Mouse (Mus musculus) C2C12 (cell line): ENCODE measurements around the gene Gm10577. TPM values are rescaled to one million over a fixed set of nuclear protein-coding genes. Genes with fewer than 3 reads are reported as not detected.

Experiments used
- H3K27me3 ChIP-seq: one replicate; pipeline ENCODE4 v1.6.1; 2011; ENCODE audit not compliant: control insufficient read depth, insufficient read depth, insufficient read length
- H3K36me3 ChIP-seq: one replicate; pipeline ENCODE4 v1.6.1; 2011; ENCODE audit not compliant: control insufficient read depth, insufficient read depth
- H3K4me3 ChIP-seq: one replicate; pipeline ENCODE4 v1.5.1; 2011; ENCODE audit warnings: mild to moderate bottlenecking, control low read depth; ENCODE audit not compliant: poor library complexity, insufficient read depth, severe bottlenecking
- H3K79me2 ChIP-seq: one replicate; pipeline ENCODE4 v1.6.1; 2011; ENCODE audit not compliant: control insufficient read depth, insufficient read depth
- H3K79me3 ChIP-seq: one replicate; pipeline ENCODE4 v1.6.1; 2011; ENCODE audit warnings: low read depth, control low read depth
- H3ac ChIP-seq: one replicate; pipeline ENCODE3; 2011; ENCODE audit warnings: low read depth; ENCODE audit not compliant: control insufficient read depth, insufficient read length
- CEBPB ChIP-seq: IDR thresholded peaks from one replicate; pipeline ENCODE4 v1.6.1; 2011; ENCODE audit warnings: low read depth, mild to moderate bottlenecking, control low read depth, moderate library complexity
- CTCF ChIP-seq: IDR thresholded peaks from one replicate; pipeline ENCODE4 v1.5.1; 2011; ENCODE audit not compliant: control insufficient read depth, insufficient read depth, insufficient read length
- FOSL1 ChIP-seq: IDR thresholded peaks from one replicate; pipeline ENCODE4 v1.8.0; 2011; ENCODE audit warnings: mild to moderate bottlenecking, low read length; ENCODE audit not compliant: poor library complexity, insufficient read depth, severe bottlenecking
- MAX ChIP-seq: IDR thresholded peaks from one replicate; pipeline ENCODE4 v1.6.1; 2011; ENCODE audit warnings: mild to moderate bottlenecking, control low read depth
- MYOD1 ChIP-seq: IDR thresholded peaks from one replicate; pipeline ENCODE4 v1.6.1; 2011; ENCODE audit warnings: low read depth; ENCODE audit not compliant: control insufficient read depth, insufficient read length
- MYOG ChIP-seq: IDR thresholded peaks from one replicate; pipeline ENCODE4 v1.6.1; 2011; ENCODE audit not compliant: control insufficient read depth, insufficient read length; ENCODE audit errors: extremely low read depth
- USF1 ChIP-seq: IDR thresholded peaks from one replicate; pipeline ENCODE4 v1.6.1; 2011; ENCODE audit warnings: low read depth, mild to moderate bottlenecking, control low read depth, moderate library complexity
- polyA plus RNA-seq: library from polyadenylated mRNA; unstranded; fragments of >200 nt; fragmentation: generic; extraction: Trizol; gene quantifications from one replicate; pipeline ENCODE4 v1.2.1, GENCODE M21; 2012; ENCODE audit warnings: missing spikeins

The Gm10577 gene
- polyA plus RNA-seq, 1 experiment = not detected

- no peak overlapping the region for H3ac ChIP-seq
- no peak overlapping the region for H3K4me3 ChIP-seq
- H3K36me3 ChIP-seq = no peaks in the 10 kb centered on the region
- H3K27me3 ChIP-seq = no peaks in the 10 kb centered on the region
- TF ChIP-seq CEBPB (no peak), CTCF (no peak), USF1 (no peak), MYOD1 (no peak), MYOG (no peak), FOSL1 (no peak), MAX (no peak)
- no peaks in the 10 kb centered on the region for H3K79me2 ChIP-seq
- H3K79me3 ChIP-seq = no peaks in the 10 kb centered on the region
Measured at GRCm38 (mm10) chr4:101001073-101001472, 19.4 kb downstream of the Gm10577 start.

- H3K4me3 ChIP-seq = no peak overlapping the region
- H3K79me3 ChIP-seq = no peaks in the 10 kb centered on the region
- no peaks in the 10 kb centered on the region for H3K27me3 ChIP-seq
- no peaks in the 10 kb centered on the region for H3K36me3 ChIP-seq
- no peaks in the 10 kb centered on the region for H3K79me2 ChIP-seq
- no peak overlapping the region for H3ac ChIP-seq
- TF ChIP-seq CTCF = no peak
- no peak for TF ChIP-seq MYOG
- no peak for TF ChIP-seq FOSL1
- no peak for TF ChIP-seq MYOD1
- no peak for TF ChIP-seq CEBPB
- TF ChIP-seq MAX = no peak
- no peak for TF ChIP-seq USF1
Measured at GRCm38 (mm10) chr4:101000622-101001021, 19.9 kb downstream of the Gm10577 start.

GRCm38 (mm10) chr4:100998906-100999305 lies 21.6 kb downstream of the Gm10577 start:
- Histone ChIP-seq H3K4me3 (no peak overlapping the region), H3K79me2 (no peaks in the 10 kb centered on the region), H3K79me3 (no peaks in the 10 kb centered on the region), H3K27me3 (no peaks in the 10 kb centered on the region), H3K36me3 (no peaks in the 10 kb centered on the region), H3ac (no peak overlapping the region)
- no peak for TF ChIP-seq USF1
- TF ChIP-seq FOSL1 = no peak
- no peak for TF ChIP-seq MAX
- TF ChIP-seq MYOG = no peak
- no peak for TF ChIP-seq CEBPB

GRCm38 (mm10) chr4:100998145-100998544 lies 22.4 kb downstream of the Gm10577 start:
- H3ac ChIP-seq = no peak overlapping the region
- no peak overlapping the region for H3K4me3 ChIP-seq
- TF ChIP-seq FOSL1 = no peak
- TF ChIP-seq CTCF = no peak
- no peak for TF ChIP-seq CEBPB
- no peak for TF ChIP-seq MYOG
- no peak for TF ChIP-seq USF1
- TF ChIP-seq MAX = no peak
- TF ChIP-seq MYOD1 = no peak
- H3K36me3 ChIP-seq = peaks cover 1% of the 10 kb centered on the region
- H3K79me3 ChIP-seq = no peaks in the 10 kb centered on the region
- H3K79me2 ChIP-seq = no peaks in the 10 kb centered on the region
- no peaks in the 10 kb centered on the region for H3K27me3 ChIP-seq

GRCm38 (mm10) chr4:100996060-100996651 lies 24.3 kb downstream of the Gm10577 start:
- peaks cover 10% of the 10 kb centered on the region for H3K36me3 ChIP-seq

GRCm38 (mm10) chr4:100995617-100996016 lies 24.9 kb downstream of the Gm10577 start:
- peaks cover 12% of the 10 kb centered on the region for H3K36me3 ChIP-seq
- no peak for TF ChIP-seq FOSL1
- no peak for TF ChIP-seq USF1
- no peak for TF ChIP-seq MAX
- TF ChIP-seq CTCF = no peak
- no peak for TF ChIP-seq MYOG
- TF ChIP-seq CEBPB = no peak
- no peak for TF ChIP-seq MYOD1
- no peak overlapping the region for H3ac ChIP-seq
- H3K79me2 ChIP-seq = no peaks in the 10 kb centered on the region
- no peak overlapping the region for H3K4me3 ChIP-seq
- H3K27me3 ChIP-seq = no peaks in the 10 kb centered on the region
- no peaks in the 10 kb centered on the region for H3K79me3 ChIP-seq

More at GRCm38 (mm10) chr4:100996060-100996651, 24.3 kb downstream of the Gm10577 start:
- no peak overlapping the region for H3ac ChIP-seq
- H3K27me3 ChIP-seq = no peaks in the 10 kb centered on the region
- no peaks in the 10 kb centered on the region for H3K79me2 ChIP-seq
- H3K4me3 ChIP-seq = no peak overlapping the region
- TF ChIP-seq FOSL1 = no peak
- no peak for TF ChIP-seq CEBPB
- no peak for TF ChIP-seq CTCF
- TF ChIP-seq MYOD1 = no peak
- TF ChIP-seq MYOG = no peak
- no peak for TF ChIP-seq MAX
- TF ChIP-seq USF1 = no peak
- no peaks in the 10 kb centered on the region for H3K79me3 ChIP-seq
